ENCODE assay signal across 7 mouse cellular contexts in genomic region chr17:3082125-3082755, GRCm38 (mm10). TPM values are rescaled to one million over a fixed set of nuclear protein-coding genes. Genes with fewer than 3 reads are reported as not detected.
DNase-seq lines count a peak whose midpoint lies in the region; ATAC-seq lines count a peak whose summit lies in the region.
"Not testable (repeated sequence)": the region's sequence is repeated elsewhere in the genome, so short reads cannot be mapped to it uniquely, and the experiment has no call there.

No protein-coding gene starts in this region.

- 83% methylated on average over 5 of the region's 9 CpGs for WGBS in embryonic facial prominence, embryonic 14.5 days
- WGBS in midbrain, embryonic 10.5 days: 83% methylated on average over 7 of the region's 9 CpGs

- DNase-seq in adrenal gland, adult 8-10 months: peak; percentile 65
- DNase-seq in embryonic facial prominence, embryonic 14.5 days (ENCODE audit: low spot score): peak; percentile 34
- DNase-seq in heart, adult 9 months (ENCODE audit: low spot score in 2 of 2): peak; percentile 53 to 70
- DNase-seq in kidney, adult 11 months: peak; percentile 68
- peak; percentile 16 for DNase-seq in left cerebral cortex, postnatal 4 days
- DNase-seq in midbrain, embryonic 10.5 days (ENCODE audit: low spot score): peak; percentile 48
- DNase-seq in right cerebral cortex, postnatal 25 days: peak; percentile 59

- not testable (repeated sequence) for H3K4me3 ChIP-seq in embryonic facial prominence, embryonic 14.5 days (ENCODE audit: low read depth, low read length)
- peak overlapping the region; percentile 43; the same call in 1 of the 2 replicates for H3K4me3 ChIP-seq in midbrain, embryonic 10.5 days

- intact Hi-C loops in left cerebral cortex, postnatal 4 days (cut with DNase I): not testable (repeated sequence)

- H3K4me1 ChIP-seq in embryonic facial prominence, embryonic 14.5 days (ENCODE audit: control insufficient read depth, insufficient read depth, low read length); midbrain, embryonic 10.5 days: not testable (repeated sequence)

- not testable (repeated sequence) for H3K36me3 ChIP-seq in embryonic facial prominence, embryonic 14.5 days (ENCODE audit: control insufficient read depth, insufficient read depth, low read length); midbrain, embryonic 10.5 days

- peak; percentile 30 for ATAC-seq in embryonic facial prominence, embryonic 14.5 days (ENCODE audit: low read depth)

- H3K27ac ChIP-seq in embryonic facial prominence, embryonic 14.5 days (replicated peaks; ENCODE audit: low read depth, low read length); midbrain, embryonic 10.5 days (replicated peaks): not testable (repeated sequence)

- H3K27me3 ChIP-seq in embryonic facial prominence, embryonic 14.5 days (replicated peaks; ENCODE audit: control insufficient read depth, insufficient read depth, low read length); midbrain, embryonic 10.5 days (ENCODE audit: low read depth, poor library complexity, severe bottlenecking): not testable (repeated sequence)

- H3K9me3 ChIP-seq in embryonic facial prominence, embryonic 14.5 days (ENCODE audit: control insufficient read depth, low read length); midbrain, embryonic 10.5 days (replicated peaks): not testable (repeated sequence)

- not testable (repeated sequence) for H3K9ac ChIP-seq in embryonic facial prominence, embryonic 14.5 days (ENCODE audit: low read depth, low read length)

- H3K4me2 ChIP-seq in embryonic facial prominence, embryonic 14.5 days (ENCODE audit: low read depth, low read length): peak overlapping the region; percentile 39

RNA-seq across cellular contexts. Expression of gene Scaf8, which starts 32.5 kb away (rescaled TPM):
- 10 to 100 TPM; 40.4 to 63.9 (median 50.9) TPM for total RNA-seq in adrenal gland, adult 8-10 months (2022)
- polyA plus RNA-seq in embryonic facial prominence, embryonic 14.5 days (2014; fragmentation: Nextera tagmentation; extraction: Ambion mirVana): 21.5 and 23.4 TPM in 2 replicates
- 10 to 100 TPM; 71.8 to 73.7 TPM for total RNA-seq in left cerebral cortex, postnatal 4 days (2021)
- 19.0 and 20.9 TPM in 2 replicates for polyA plus RNA-seq in midbrain, embryonic 10.5 days (2016; fragmentation: Nextera tagmentation; extraction: Ambion mirVana)

Comparison
In these comparisons a context has a peak if more than half of its experiments do, and no peak if none do; other contexts are left out.
1. DNase-seq: peak in every context shown above with its lines; median percentile 68 in kidney, adult 11 months; 65 in adrenal gland, adult 8-10 months; 62 in heart, adult 9 months; 59 in right cerebral cortex, postnatal 25 days; 48 in midbrain, embryonic 10.5 days; 34 in embryonic facial prominence, embryonic 14.5 days; 16 in left cerebral cortex, postnatal 4 days.